Mouse (Mus musculus): ENCODE results near the gene Tmem159.

DNA sequence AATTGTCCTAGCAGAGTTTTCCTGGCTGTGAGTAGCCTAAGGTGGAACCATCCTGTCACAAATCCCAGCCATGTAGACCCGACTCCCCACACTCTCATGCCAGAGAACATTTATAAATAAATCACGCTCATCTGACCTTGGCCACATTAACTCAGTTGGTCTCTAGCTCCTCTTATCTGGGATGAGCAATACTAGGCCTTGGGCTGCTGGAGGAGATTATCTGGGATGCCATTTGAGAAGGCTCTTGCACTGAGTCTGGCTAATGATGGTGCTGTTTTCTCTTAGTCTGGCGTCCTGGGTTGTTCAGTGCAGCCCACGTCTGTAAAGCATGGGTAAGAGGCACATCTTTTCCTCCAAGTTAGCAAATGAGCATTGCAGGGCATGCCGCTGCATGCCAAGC lies 7.5 kb downstream of the Tmem159 start:
- TF ChIP-seq POLR2A (IDR thresholded peaks at IDR 0.05; ENCODE audit: control insufficient read depth, low read depth, low read length) (no peak), CTCF (IDR thresholded peaks at IDR 0.05; ENCODE audit: control insufficient read depth, insufficient read depth, insufficient replicate concordance, low read depth, low read length) (no peak)
